Mouse (Mus musculus) layer of hippocampus, adult 2 months (tissue): ENCODE results near the gene Dlg2. TPM values are rescaled to one million over a fixed set of nuclear protein-coding genes. Genes with fewer than 3 reads are reported as not detected.

Experiments
- DNase-seq, 2 experiments: peaks; one replicate each; pipeline ENCODE4 v3.0.0; 2022; ENCODE audit warnings: low spot score in 2 of 2
- H3K27ac ChIP-seq: fragments of 200-600 bp; 2 replicates; pipeline ENCODE4 v1.8.1; 2022
- H3K4me3 ChIP-seq: fragments of 200-600 bp; 2 replicates; pipeline ENCODE4 v1.8.1; 2022; ENCODE audit warnings: mild to moderate bottlenecking
- CTCF ChIP-seq: fragments of 200-600 bp; conservative IDR thresholded peaks from 2 replicates; pipeline ENCODE4 v1.8.1; 2022; ENCODE audit warnings: antibody characterized with exemption, mild to moderate bottlenecking, moderate library complexity
- total RNA-seq, 2 experiments: library from RNA; stranded (reverse); gene quantifications; 2 replicates each; pipeline ENCODE4 v1.2.3; 2021

Gene Dlg2
- total RNA-seq, 2 experiments from 2014 or later: 248 to 256 TPM

GRCm38 (mm10) chr7:92210701-92211100, 1734.2 kb downstream of the Dlg2 start:
- DNase-seq: no peak
- no peak for TF ChIP-seq CTCF

DNA sequence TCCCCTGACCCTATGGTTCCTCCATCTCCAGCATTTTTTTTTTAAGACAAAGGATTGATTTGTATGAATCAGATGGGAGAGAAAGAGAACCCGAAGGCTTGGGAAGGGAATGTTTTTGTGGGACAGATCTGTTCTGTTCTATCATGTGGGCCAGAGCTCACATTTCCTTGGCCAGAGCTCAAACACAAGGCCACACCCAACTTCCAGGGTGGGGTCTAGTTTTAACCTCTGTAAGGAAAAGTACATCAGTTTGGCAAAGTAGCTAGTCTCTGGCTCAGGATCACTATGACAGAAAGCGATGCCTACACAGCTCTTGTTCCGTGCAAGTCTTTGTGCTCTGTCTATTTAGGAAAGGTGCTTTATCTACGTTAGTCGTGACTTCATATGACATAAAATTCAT, 1737.3 kb downstream of the Dlg2 start:
- no peak for TF ChIP-seq CTCF
- H3K27ac ChIP-seq: peak overlapping the region; percentile 43; the same call in 1 of the 2 replicates
- no peak for DNase-seq
- H3K4me3 ChIP-seq: no peak overlapping the region

More at GRCm38 (mm10) chr7:92210701-92211100, 1734.2 kb downstream of the Dlg2 start:
- 0 out of 2 replicates have a peak overlapping the region, but pooled peaks have one; percentile 14 for H3K27ac ChIP-seq
- no peak overlapping the region for H3K4me3 ChIP-seq

GRCm38 (mm10) chr7:92218171-92218570, 1741.7 kb downstream of the Dlg2 start:
- H3K27ac ChIP-seq: no peak overlapping the region
- DNase-seq: no peak
- no peak overlapping the region for H3K4me3 ChIP-seq
- no peak for TF ChIP-seq CTCF

- no peak for DNase-seq
- Histone ChIP-seq H3K4me3 (no peak overlapping the region), H3K27ac (no peak overlapping the region)
- no peak for TF ChIP-seq CTCF
These were observed 1744.1 kb downstream of the Dlg2 start for GRCm38 (mm10) chr7:92220619-92221018.

- H3K27ac ChIP-seq: peak overlapping the region; percentile 67
- DNase-seq: no peak
- H3K4me3 ChIP-seq: peak overlapping the region; percentile 55
- TF ChIP-seq CTCF: no peak
These were observed 1758.2 kb downstream of the Dlg2 start for GRCm38 (mm10) chr7:92234476-92235202.

GRCm38 (mm10) chr7:92235541-92236031, 1759.1 kb downstream of the Dlg2 start:
- DNase-seq: no peak
- H3K27ac ChIP-seq: peak overlapping the region; percentile 67
- peak overlapping the region; percentile 55 for H3K4me3 ChIP-seq
- no peak for TF ChIP-seq CTCF

DNA sequence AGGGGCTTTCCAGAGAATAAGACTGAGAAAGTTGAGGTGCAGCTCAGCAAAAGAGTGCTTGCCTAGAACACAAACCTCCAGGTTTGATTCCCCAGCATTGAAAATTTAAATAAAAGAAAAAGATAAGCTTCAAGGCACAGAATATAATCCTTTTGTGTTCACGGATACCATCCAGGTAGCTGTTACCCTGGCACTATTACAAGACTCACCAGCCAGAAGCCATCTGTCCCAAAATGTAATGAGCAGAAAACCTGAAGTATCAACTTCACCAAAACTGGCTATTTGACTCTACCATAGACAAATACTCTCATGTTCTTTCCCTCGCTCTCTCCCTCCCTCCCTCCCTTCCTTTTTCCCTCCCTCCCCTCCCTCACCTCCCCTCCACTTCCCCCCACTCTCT, 1764.4 kb downstream of the Dlg2 start:
- no peak for TF ChIP-seq CTCF
- Histone ChIP-seq H3K27ac (no peak overlapping the region), H3K4me3 (no peak overlapping the region)
- DNase-seq: no peak

- H3K4me3 ChIP-seq: no peak overlapping the region
- no peak for TF ChIP-seq CTCF
- no peak overlapping the region for H3K27ac ChIP-seq
- no peak for DNase-seq
These were observed 1771.1 kb downstream of the Dlg2 start for GRCm38 (mm10) chr7:92247594-92247993.

DNA sequence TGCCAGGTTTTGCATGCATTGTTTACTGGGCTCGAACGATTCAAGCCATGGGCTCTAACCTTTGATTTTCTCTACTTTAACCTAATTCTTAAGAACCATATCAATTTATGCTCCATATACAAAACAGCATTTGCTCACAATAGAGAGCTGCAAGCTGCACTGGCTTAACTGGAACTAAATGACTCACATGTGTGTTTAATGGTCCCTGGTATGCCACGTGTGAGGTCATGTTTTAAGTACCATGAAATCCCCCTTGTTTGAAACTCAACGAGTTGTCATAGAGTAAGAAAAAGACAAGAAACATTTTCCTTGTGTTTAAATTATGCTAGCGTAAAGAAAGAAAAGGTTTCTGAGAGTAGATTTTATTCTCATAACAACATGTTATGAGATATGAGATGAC, 1772.1 kb downstream of the Dlg2 start:
- no peak for DNase-seq
- no peak for TF ChIP-seq CTCF
- H3K27ac ChIP-seq: no peak overlapping the region
- no peak overlapping the region for H3K4me3 ChIP-seq

- DNase-seq: no peak
- no peak overlapping the region for H3K27ac ChIP-seq
- no peak for TF ChIP-seq CTCF
- no peak overlapping the region for H3K4me3 ChIP-seq
These were observed 1781.7 kb downstream of the Dlg2 start for GRCm38 (mm10) chr7:92258148-92258547.

DNA sequence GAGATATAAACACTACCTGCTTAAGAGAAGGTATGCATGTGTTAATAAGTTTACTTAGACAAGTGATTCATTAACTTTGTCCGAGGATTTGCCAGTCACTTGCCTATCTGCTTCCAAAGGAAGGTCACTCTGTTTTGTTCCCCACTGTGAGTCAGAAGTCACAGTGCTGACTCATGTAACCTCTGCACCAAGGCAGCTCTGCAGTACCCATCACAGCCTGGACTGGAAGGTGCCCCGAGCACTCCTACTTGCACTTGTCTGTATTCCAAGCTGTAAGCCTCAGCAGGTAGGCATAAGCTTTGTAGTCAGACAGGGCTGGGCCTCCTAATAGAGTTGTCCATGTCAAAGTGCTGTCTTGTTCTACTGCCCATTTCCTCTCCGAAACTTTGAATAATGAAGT, 1782.2 kb downstream of the Dlg2 start:
- DNase-seq: no peak
- Histone ChIP-seq H3K27ac (no peak overlapping the region), H3K4me3 (no peak overlapping the region)
- TF ChIP-seq CTCF: no peak

DNA sequence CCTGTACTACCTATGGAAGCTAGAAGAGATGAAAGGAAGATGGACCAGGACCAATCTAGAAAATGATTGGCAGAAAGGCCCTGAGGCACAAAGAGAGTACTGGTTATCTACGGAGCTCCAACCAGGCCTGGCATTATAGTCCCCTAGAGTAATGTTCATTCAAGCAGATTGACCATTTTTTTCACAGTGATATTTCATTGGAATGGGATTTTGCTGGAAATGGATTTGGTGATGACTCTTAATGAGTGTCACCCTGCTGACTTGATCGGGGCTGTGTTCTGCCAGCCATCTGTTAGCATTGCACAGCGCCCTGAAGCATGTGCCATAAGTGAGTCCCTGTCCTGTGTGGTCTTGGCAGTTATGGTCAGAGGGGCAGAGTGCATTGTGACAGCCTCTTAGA, 1787.9 kb downstream of the Dlg2 start:
- H3K27ac ChIP-seq: peak overlapping the region; percentile 74
- DNase-seq: no peak
- TF ChIP-seq CTCF: no peak
- H3K4me3 ChIP-seq: no peak overlapping the region

DNA sequence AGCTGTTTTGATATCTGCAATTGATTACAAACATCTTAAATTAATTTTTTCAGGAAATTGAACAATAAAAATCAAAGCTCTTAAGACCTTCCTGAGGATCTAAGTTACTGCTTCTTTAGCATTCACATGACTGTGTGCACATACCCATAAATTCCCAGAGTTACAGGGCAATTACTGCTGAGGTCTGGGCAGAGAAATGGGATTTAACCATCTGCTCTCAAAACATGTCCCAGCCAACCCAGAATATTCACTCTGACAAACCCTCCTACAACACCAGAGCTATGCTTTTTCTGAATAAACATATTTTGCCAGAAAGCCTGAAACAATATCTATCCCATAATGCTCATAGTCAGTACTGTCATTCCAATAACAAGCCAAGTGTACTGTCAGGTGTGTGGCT, 1788.5 kb downstream of the Dlg2 start:
- no peak overlapping the region for H3K4me3 ChIP-seq
- TF ChIP-seq CTCF: no peak
- peak overlapping the region; percentile 74 for H3K27ac ChIP-seq
- DNase-seq: peak; percentile 22 to 67

DNA sequence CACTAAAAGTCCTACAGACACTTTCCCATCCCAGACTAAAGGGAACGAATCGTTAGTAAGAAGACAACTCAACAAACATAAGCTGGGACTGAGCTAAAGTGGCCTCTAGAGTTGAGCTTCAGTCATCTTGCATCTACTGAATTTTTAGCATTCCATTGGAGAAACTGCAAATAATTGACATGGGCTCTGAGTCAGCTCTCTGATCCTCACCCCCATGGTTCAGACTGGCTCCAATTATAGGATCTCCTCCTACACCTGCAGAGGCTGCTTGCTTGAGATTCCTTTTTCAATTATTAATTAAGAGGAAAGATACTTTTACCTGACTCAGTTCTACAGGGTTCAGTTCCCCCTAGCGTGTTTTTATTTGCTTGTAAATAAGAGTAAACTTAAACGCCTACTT, 1798.9 kb downstream of the Dlg2 start:
- peak overlapping the region; percentile 23; the same call in 1 of the 2 replicates for H3K27ac ChIP-seq
- no peak for TF ChIP-seq CTCF
- no peak for DNase-seq
- no peak overlapping the region for H3K4me3 ChIP-seq
